Mouse (Mus musculus) gastrocnemius, adult 8-10 months (tissue): ENCODE measurements around the gene Lars2. TPM values are rescaled to one million over a fixed set of nuclear protein-coding genes. Genes with fewer than 3 reads are reported as not detected.

Experiments
- DNase-seq, 2 experiments: peaks; one replicate each; pipeline ENCODE4 v3.0.0; 2022; ENCODE audit warnings: low spot score in 2 of 2
- total RNA-seq, 4 experiments: library from RNA; stranded (reverse); gene quantifications; 2 replicates each; pipeline ENCODE4 v1.2.4; 2022

The Lars2 gene
- total RNA-seq, 4 experiments from 2014 or later = 45.5 to 5,411 (median 74.9) TPM

DNA sequence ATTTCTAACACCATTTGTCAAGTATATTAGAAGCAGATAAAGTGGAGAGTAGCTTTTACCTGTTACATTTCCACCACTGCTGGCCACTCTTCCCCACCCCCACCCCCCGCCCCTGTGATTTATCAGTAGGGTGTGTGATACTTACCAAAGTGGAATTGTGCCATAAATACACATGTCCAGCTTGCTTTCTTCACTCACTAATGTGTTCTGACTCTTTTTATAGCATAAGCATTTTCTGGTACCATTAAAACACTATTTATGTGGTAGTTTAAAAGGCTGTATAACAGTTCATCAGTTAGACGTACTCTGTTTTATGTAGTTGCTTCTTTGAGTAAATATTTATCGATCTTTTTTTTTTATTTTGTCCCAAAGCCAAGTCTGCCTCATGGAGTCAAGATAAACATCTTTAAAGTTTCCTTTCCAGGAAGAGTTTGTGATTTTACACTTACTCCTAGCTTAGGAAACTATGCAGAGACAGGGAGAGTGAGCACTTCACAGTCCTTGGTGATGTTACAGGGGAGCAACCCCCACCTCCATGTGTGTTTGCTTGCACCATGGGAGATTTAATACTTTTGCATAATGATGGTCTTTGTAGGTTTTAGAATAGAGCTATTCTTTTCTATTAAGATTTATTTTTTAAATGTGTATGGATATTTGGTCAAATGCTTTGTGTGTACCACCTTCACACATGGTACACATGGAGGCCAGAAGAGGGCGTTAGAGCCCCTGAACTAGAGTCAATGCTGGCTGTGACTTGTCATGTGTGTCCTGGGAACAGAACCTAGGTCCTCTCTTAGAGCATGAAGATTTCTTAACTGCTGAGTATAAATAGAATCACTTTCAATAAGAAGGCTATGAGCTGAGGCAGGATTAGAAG, 139.8 kb downstream of the Lars2 start:
- DNase-seq = no peak

DNA sequence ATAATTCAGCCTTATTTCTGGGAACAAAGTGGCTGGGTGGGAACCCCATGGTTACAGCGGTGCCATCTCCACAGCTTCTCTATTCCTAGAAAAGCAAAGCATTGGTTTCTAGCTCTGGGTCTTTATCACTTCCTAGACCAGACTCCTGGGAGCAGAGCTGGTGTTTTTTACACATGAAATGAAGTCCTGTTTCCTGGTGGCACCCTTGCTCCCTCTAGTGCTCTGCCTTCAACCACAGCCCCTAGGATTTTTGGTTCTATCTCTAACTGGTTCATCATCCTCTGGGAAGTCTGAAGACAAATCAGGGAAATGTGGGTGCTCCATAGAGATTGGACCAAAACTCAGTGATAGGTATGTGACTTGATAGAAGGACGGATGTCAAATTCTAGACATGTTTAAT, 140.7 kb downstream of the Lars2 start:
- no peak for DNase-seq

DNA sequence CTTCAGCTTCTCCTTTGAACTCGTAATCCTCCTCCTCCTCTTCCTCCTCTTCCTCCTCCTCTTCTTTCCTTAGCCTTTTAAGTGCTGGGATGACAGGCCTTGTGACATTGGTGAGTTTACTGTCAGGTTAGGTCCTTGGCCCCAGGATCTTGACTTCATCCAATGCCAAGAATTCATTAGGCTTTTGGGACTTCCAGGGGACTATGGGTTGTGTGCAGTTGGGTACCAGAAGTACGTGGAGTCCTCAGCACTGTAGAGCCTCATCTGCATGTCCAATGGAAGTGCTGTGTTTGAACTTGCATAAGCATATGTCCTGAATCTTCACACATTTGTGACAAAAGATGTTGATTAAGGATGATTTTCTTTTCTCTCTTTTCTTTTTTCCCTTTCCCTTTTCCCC, 142.3 kb downstream of the Lars2 start:
- no peak for DNase-seq

DNA sequence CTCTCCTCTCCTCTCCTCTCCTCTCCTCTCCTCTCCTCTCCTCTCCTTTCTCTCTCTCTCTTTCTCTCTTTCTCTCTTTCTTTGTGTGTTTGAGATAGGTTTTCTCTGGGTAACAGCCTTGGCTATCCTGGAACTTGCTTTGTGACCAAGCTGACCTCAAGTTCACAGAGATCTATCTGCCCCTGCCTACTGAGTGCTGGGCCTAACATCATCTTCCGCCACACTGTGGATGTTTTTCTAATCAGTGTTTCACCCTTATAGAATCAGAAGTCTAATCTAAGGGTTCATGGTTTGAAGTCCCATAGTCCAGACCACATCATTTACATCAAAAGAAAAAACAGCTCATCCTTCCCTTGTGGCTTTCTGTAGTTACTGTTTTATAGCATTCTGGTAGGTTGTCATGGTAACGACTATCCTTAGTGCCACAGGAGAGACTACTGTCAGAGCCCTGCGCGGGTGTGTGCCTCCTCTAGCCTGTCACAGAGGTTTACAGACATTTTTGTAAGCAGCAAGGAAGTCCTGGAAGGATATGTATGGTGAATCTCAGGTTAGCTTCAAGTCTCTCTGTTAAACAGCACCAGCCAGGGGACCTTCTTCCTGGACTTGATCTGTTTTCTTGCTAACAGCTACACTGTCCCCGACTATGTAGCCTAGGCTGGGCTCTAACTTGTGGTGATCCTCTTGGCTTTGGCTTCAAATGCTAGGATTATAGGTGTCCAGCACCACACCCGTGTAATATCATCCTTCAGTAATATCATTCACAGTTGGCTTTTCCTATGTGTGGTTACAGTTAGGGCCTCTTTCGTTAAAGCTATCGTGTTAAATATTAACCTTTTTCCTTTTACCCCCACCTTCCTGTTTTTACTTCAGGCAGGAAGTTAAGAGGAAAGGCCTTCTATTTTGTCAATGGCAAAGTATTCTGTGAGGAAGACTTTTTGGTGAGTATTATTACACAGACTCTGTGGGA, 143.2 kb downstream of the Lars2 start:
- no peak for DNase-seq

DNA sequence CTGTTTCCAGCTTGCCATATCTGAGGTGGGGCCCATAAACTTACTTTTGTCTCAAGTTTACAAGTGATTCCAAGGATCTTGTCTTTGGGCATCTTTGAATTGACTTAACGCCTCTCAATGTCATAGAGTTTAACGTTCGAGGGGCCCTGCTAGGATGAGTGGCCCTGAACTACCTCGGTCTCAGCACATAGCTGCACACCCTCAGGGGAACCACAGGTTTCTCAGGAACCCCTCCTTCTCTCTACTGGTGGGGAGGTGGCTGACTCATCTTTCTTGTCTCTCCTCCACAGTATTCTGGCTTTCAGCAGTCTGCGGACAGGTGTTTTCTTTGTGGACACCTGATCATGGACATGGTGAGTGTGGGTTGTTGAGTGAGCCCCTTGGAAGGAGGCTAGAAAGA, 144.2 kb downstream of the Lars2 start:
- DNase-seq = no peak

Other genes starting within 250 kb of the Lars2 start
- gene Clec3b, start 216.0 kb upstream of the Lars2 start, total RNA-seq = 10 to 100 TPM; 24.5 to 33.6 (median 28.6) TPM
- gene Cdcp1, start 150.9 kb upstream of the Lars2 start, total RNA-seq = not detected
- gene Tmem158, start 106.2 kb upstream of the Lars2 start, total RNA-seq = 1 to 10 TPM in 2 of 4 experiments, under 1 TPM in 2; 0.60 to 1.5 (median 1.0) TPM
- gene Limd1, start 111.8 kb downstream of the Lars2 start, total RNA-seq = 10 to 100 TPM; 34.3 to 48.3 (median 40.6) TPM
- 10 to 100 TPM; 15.8 to 25.1 (median 19.2) TPM for gene Sacm1l, start 162.8 kb downstream of the Lars2 start, total RNA-seq